Mouse (Mus musculus) NIH3T3 (cell line): ENCODE data around the gene Fam20b.

Experiments used
- DNase-seq: peaks from one replicate; pipeline ENCODE4 v3.0.0-alpha.2; 2012; ENCODE audit warnings: low read depth

The Fam20b gene

GRCm38 (mm10) chr1:156718950-156719805 is at the start of gene Fam20b:
TSS of gene Fam20b (minus strand) at chr1:156719086.
- peak; percentile 98 for DNase-seq

- no peak for DNase-seq
Measured at GRCm38 (mm10) chr1:156765311-156765710, 46.4 kb upstream of the Fam20b start.

- no peak for DNase-seq
Measured at GRCm38 (mm10) chr1:156764584-156764983, 45.7 kb upstream of the Fam20b start.

GRCm38 (mm10) chr1:156763280-156763679 is 44.4 kb upstream of the Fam20b start:
- no peak for DNase-seq

DNA sequence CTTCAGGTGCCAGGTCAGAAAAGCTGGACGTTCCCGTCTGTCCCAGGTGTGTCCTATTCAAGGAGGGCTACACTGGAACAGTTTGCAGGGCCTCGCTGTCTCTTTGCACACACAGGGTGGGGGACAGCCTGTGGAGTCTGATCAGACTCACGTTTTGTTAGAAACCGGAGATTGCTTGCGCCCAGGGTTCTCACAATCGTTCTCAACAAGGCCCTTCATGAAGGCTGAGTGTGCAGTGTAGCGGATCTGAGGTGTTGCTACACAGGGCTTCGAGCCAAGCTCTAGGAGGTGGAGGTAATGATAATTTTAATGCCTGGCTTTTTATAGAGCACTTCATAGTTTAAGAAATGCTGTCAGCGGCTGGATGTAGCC is 42.5 kb upstream of the Fam20b start:
- peak; percentile 60 for DNase-seq

GRCm38 (mm10) chr1:156760549-156761429 is 41.9 kb upstream of the Fam20b start:
- DNase-seq, result peak; percentile 65

DNA sequence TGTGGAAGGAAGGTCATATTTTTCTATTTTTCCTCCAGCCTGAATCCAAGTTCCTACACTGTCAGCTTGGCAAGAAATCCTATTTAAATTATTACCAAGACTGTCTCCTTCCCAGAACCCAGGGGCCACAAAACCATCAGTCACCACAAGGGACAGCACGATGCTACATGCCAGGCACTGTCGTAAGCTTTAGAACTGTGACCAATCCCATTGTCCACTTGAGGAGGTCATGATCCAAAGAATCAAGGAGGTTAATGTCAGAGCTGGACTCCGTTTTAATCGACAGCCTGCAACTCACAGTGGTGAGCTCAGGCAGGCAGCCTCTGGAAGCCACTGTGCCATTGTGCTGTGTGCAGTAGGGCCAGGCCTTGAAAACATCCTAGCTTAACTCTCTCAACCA is 39.4 kb upstream of the Fam20b start:
- DNase-seq, result no peak

- peak; percentile 42 for DNase-seq
Measured at GRCm38 (mm10) chr1:156754608-156755413, 35.9 kb upstream of the Fam20b start.

DNA sequence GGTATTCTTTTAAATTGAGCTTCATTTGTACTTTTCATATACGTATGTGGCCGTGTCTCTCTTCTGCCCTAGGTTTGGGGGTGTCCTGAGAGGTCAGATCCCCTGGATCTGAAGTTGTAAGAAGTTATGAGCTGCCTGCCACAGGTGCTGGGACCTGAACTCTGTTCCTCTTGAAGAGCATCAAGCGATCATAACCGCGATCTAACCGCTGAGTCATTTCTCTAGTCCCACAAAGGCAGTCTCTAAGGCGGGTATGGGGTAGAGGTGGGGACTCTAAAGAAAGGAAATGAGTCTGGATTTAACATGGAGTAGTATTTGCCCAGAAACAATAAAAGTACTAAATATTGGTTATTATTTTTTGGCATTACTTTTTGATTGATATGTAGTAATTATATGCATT is 34.1 kb upstream of the Fam20b start:
- no peak for DNase-seq

GRCm38 (mm10) chr1:156752020-156752724 is 33.3 kb upstream of the Fam20b start:
- DNase-seq, result peak; percentile 85

DNA sequence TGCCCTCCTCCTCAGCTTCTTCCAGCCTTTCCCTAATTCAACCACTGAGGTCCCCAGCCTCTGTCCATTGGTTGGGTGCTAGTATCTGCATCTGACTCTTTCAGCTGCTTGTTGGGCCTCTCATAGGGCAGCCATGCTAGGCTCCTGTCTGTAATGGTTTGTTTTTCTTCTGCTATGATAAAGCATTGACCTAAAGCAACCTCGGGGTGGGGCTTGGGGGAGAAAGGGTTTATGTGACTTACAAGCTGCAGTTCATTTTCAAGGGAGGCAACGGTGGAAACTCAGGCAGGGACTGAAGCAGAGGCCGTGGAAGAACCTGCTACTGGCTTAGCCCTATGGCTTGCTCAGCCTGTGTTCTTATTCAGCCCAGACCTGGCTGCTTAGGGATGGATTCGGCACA is 31.4 kb upstream of the Fam20b start:
- no peak for DNase-seq

- DNase-seq, result no peak
Measured at GRCm38 (mm10) chr1:156749136-156749535, 30.2 kb upstream of the Fam20b start.

DNA sequence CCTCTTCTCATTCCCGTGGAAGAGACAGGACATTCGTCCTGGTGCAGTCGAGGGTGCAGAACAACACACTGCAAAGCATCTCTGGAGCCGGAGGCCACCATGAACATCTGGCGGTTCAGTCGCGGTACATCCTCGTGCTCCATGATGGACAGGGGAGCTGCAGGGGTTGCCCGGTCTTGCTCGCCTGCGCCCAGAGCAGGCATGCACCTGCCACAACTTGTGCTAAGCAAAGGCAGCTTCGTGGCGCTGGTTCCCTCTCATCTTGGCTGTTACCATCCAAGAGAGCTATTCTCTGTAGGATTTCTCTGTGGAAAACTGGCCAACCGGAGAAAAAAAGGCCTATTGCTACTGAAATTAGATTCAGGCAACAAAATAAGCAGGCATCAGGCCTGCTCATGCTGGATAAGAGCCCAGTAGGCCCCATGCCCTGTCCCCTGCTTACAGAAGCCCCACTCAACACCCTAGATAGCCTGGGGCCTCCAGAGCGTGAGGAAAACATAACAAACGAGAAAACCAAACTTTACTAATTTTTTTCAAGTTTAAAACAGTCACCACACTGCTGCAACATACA is 29.6 kb upstream of the Fam20b start:
- no peak for DNase-seq

GRCm38 (mm10) chr1:156745188-156745810 is 26.4 kb upstream of the Fam20b start:
- no peak for DNase-seq

DNA sequence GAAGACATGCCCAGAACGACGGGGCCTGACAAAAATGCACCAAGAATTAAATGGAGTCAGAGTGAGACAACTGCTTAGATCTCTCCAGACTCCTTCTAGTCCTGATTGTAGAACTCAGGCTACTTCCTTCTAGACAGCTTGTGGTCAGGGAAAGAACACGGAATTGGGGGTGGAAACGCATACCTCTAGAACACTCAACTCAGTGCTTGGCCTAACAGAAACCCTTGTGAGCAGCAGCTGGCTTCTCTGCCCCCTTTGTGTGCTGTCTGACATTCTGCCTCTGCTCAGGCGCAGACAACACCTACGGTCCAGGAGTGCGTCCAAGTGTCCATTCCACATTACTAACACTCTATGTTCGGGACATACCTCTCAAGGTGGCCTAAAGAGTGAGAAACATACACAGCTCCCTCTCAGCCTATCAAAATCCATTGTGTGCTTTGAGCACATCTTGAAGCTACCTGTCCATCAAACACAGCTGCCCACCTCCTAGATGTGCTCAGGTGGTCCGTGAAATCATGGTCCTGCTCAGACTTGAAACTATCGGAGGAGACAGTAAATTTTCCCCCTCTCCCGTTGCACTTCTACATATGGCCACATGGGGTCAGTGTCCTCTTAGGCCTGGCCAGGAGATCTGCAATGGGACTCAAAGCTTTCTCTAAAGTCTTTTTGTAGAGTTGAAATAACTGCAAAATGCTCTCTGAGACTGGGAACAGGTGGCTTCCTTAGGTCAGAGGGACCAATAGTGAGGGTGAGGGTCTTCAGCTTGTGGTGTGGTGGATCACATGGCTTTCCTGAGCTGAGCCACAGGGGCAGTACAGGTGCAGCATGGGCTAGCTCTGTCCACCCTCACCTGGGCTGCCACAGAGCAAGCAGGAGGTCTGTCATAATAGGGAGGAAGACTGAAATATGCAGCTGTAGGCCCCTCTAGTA is 22.9 kb upstream of the Fam20b start:
- DNase-seq, result peak; percentile 85

- no peak for DNase-seq
Measured at GRCm38 (mm10) chr1:156735788-156736187, 16.9 kb upstream of the Fam20b start.

GRCm38 (mm10) chr1:156734019-156734418 is 15.1 kb upstream of the Fam20b start:
- no peak for DNase-seq

- DNase-seq, result peak; percentile 15
Measured at GRCm38 (mm10) chr1:156733559-156733958, 14.7 kb upstream of the Fam20b start.

GRCm38 (mm10) chr1:156732996-156733395 is 14.1 kb upstream of the Fam20b start:
- DNase-seq, result no peak

DNA sequence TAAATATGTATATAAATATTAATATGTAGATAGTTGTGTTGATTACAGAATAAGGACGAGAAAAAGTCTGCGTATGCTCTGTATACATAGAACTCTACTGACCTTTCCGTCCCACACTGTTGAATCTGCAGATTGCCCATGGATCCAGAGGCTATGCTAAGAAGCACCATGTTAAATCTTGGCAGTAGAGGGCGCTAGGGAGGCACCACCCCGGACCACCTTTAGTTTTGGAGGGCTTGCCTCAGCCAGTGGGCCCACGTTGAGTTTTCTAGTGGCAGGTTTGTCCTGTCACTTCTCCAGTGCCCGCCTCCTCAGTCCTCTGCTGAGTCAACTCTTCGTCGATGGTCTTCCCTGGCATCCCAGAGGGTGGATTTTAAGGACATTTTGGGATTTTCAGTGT is 11.9 kb upstream of the Fam20b start:
- peak; percentile 14 for DNase-seq
